Mouse (Mus musculus): ENCODE results near the gene Scgb1b11. TPM values are rescaled to one million over a fixed set of nuclear protein-coding genes. Genes with fewer than 3 reads are reported as not detected.

Scgb1b11 gene
- not detected for total RNA-seq (2023)

GRCm38 (mm10) chr7:32222540-32222939, at the start of gene Scgb1b11:
Gene Scgb1b11, plus strand, starts transcription at chr7:32222840.

GRCm38 (mm10) chr7:32211045-32211444, 11.6 kb upstream of the Scgb1b11 start, which contains the start of gene Scgb2b11:
Gene Scgb2b11, minus strand, starts transcription at chr7:32211145.

Other genes with a start within 250 kb of the Scgb1b11 start
- gene Scgb1b10, start 122.0 kb upstream of the Scgb1b11 start, total RNA-seq (2023) = not detected
- gene Scgb2b11, start 11.7 kb upstream of the Scgb1b11 start, total RNA-seq (2023) = not detected
- not detected for gene Scgb2b12, start 104.4 kb downstream of the Scgb1b11 start, total RNA-seq (2023)
- not detected for gene Scgb1b12, start 111.3 kb downstream of the Scgb1b11 start, total RNA-seq (2023)
- gene Scgb1b29, start 218.7 kb downstream of the Scgb1b11 start, total RNA-seq (2023) = not detected